In the genomic region with DNA sequence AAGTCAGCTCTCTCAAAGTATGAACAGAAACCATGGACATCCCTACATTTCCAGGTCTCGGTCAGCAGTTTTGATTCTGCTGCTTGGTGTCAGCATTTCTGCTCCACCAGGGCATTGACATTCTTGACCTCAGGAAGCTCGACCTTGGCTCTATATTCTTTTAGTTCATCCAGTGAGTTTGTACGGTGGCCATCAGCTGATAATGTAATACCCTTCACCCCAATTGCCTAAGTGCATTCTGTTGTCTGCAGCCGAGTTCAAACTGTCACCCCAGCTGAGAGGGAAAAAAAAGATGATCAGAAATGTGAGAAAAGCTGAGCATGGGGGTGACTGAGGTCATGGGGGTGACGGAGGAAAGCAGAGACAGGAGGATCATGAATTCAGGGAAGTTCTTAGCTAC, we compare ENCODE assay signal across 17 mouse cellular contexts.
"Had no signal": no experiment of that assay in that cellular context is flagged by ENCODE, and none has a peak within 500 bp of the region (broad histone marks: within the 10 kb centered on the region; RNA-seq: fewer than 3 reads in every experiment).

No protein-coding gene starts in this region.

- DNase-seq: kidney, postnatal 25 days; layer of hippocampus, adult 9-11 months; liver, embryonic 13.5 days; lung, adult 2 months; lung, postnatal 14 days; lung, postnatal 4 days; midbrain, embryonic 14.5 days; right cerebral cortex, adult 18-20 months; right cerebral cortex, postnatal 14 days; right cerebral cortex, postnatal 4 days; thymus, postnatal 25 days had no signal

- H3K27me3 ChIP-seq: limb, embryonic 13.5 days; liver, embryonic 13.5 days had no signal

- H3K36me3 ChIP-seq: limb, embryonic 10.5 days; limb, embryonic 13.5 days; liver, embryonic 13.5 days had no signal

- H3K4me1 ChIP-seq: limb, embryonic 10.5 days; limb, embryonic 13.5 days had no signal

- H3K4me3 ChIP-seq: layer of hippocampus, adult 2 months; limb, embryonic 10.5 days; limb, embryonic 13.5 days; liver, embryonic 13.5 days had no signal

- H3K9me3 ChIP-seq: limb, embryonic 10.5 days; limb, embryonic 13.5 days; liver, embryonic 13.5 days had no signal

- H3K9ac ChIP-seq: limb, embryonic 13.5 days; liver, embryonic 13.5 days had no signal

- H3K27ac ChIP-seq: kidney, postnatal 0 days; layer of hippocampus, adult 2 months; limb, embryonic 10.5 days; limb, embryonic 13.5 days; liver, embryonic 13.5 days; stomach, postnatal 0 days had no signal

- H3K4me2 ChIP-seq: limb, embryonic 13.5 days; liver, embryonic 13.5 days; midbrain, embryonic 11.5 days had no signal
